Mouse (Mus musculus) right cerebral cortex, adult 2 months (tissue): ENCODE data around the gene Ikzf1.

Source experiments
- DNase-seq, 2 experiments: peaks; one replicate each; pipeline ENCODE4 v3.0.0; 2021 to 2022; ENCODE audit warnings: low spot score in 2 of 2

The Ikzf1 gene

GRCm38 (mm10) chr11:11690059-11690844 lies 5.4 kb downstream of the Ikzf1 start:
- no peak for DNase-seq

GRCm38 (mm10) chr11:11690845-11691196 lies 6.0 kb downstream of the Ikzf1 start:
- DNase-seq, result no peak

- DNase-seq, result no peak
These were observed 6.7 kb downstream of the Ikzf1 start for GRCm38 (mm10) chr11:11691324-11692058.

- no peak for DNase-seq
These were observed 7.9 kb downstream of the Ikzf1 start for GRCm38 (mm10) chr11:11692558-11693166.

- no peak for DNase-seq
These were observed 8.6 kb downstream of the Ikzf1 start for GRCm38 (mm10) chr11:11693446-11693845.

- DNase-seq, result no peak
These were observed 9.3 kb downstream of the Ikzf1 start for GRCm38 (mm10) chr11:11694072-11694471.

GRCm38 (mm10) chr11:11694472-11695177 lies 9.8 kb downstream of the Ikzf1 start:
- DNase-seq, result no peak

- no peak for DNase-seq
These were observed 10.5 kb downstream of the Ikzf1 start for GRCm38 (mm10) chr11:11695211-11695887.

- no peak for DNase-seq
These were observed 11.1 kb downstream of the Ikzf1 start for GRCm38 (mm10) chr11:11695907-11696306.

- DNase-seq, result no peak
These were observed 12.0 kb downstream of the Ikzf1 start for GRCm38 (mm10) chr11:11696814-11697213.

- DNase-seq, result no peak
These were observed 16.6 kb downstream of the Ikzf1 start for GRCm38 (mm10) chr11:11701378-11701777.

- DNase-seq, result no peak
These were observed 19.0 kb downstream of the Ikzf1 start for GRCm38 (mm10) chr11:11703776-11704175.

- no peak for DNase-seq
These were observed 23.4 kb downstream of the Ikzf1 start for GRCm38 (mm10) chr11:11708154-11708719.

GRCm38 (mm10) chr11:11709311-11709710 lies 24.5 kb downstream of the Ikzf1 start:
- DNase-seq, result no peak

GRCm38 (mm10) chr11:11710718-11711117 lies 25.9 kb downstream of the Ikzf1 start:
- no peak for DNase-seq

- no peak for DNase-seq
These were observed 26.9 kb downstream of the Ikzf1 start for GRCm38 (mm10) chr11:11711748-11712147.

- no peak for DNase-seq
These were observed 29.9 kb downstream of the Ikzf1 start for GRCm38 (mm10) chr11:11714676-11715075.

GRCm38 (mm10) chr11:11715963-11716691 lies 31.3 kb downstream of the Ikzf1 start:
- no peak for DNase-seq

- DNase-seq, result no peak
These were observed 31.9 kb downstream of the Ikzf1 start for GRCm38 (mm10) chr11:11716692-11717037.

- no peak for DNase-seq
These were observed 32.9 kb downstream of the Ikzf1 start for GRCm38 (mm10) chr11:11717606-11718167.
